Mouse (Mus musculus) heart, embryonic 15.5 days (tissue): ENCODE measurements at regions not wholly inside any gene's neighbourhood (a gene's known extent, or its start where the extent isn't known, plus 50 kb on each side); places are given as distances from the start of the nearest gene placed in this dataset.

Experiments used
- ATAC-seq: fragments of 200-750 bp; cut with Nextera tagmentation; replicated peaks from 2 replicates; pipeline ENCODE4 v1.8.0; 2017; ENCODE audit warnings: low read depth, moderate TSS enrichment; ENCODE audit not compliant: insufficient number of reproducible peaks, insufficient read depth, low FRiP score
- H3K27ac ChIP-seq: fragments of 300-500 bp; sonication (generic); 2 replicates; pipeline ENCODE4 v1.5.1; 2015; ENCODE audit warnings: mild to moderate bottlenecking, inconsistent platforms
- H3K27me3 ChIP-seq: fragments of 300-500 bp; sonication (generic); 2 replicates; pipeline ENCODE4 v1.6.1; 2015; ENCODE audit warnings: inconsistent platforms
- H3K36me3 ChIP-seq: fragments of 300-500 bp; sonication (generic); 2 replicates; pipeline ENCODE4 v1.6.1; 2015; ENCODE audit warnings: mild to moderate bottlenecking, inconsistent platforms
- H3K4me1 ChIP-seq: fragments of 300-500 bp; sonication (generic); replicated peaks from 2 replicates; pipeline ENCODE4 v1.6.1; 2015; ENCODE audit warnings: inconsistent platforms
- H3K4me2 ChIP-seq: fragments of 300-500 bp; sonication (generic); 2 replicates; pipeline ENCODE4 v1.6.1; 2015; ENCODE audit warnings: inconsistent platforms, mild to moderate bottlenecking, moderate library complexity
- H3K4me3 ChIP-seq: fragments of 300-500 bp; sonication (generic); 2 replicates; pipeline ENCODE4 v1.5.1; 2015; ENCODE audit warnings: mild to moderate bottlenecking, inconsistent platforms
- H3K9ac ChIP-seq: fragments of 300-500 bp; sonication (generic); 2 replicates; pipeline ENCODE4 v1.6.1; 2015; ENCODE audit warnings: mild to moderate bottlenecking, inconsistent platforms
- H3K9me3 ChIP-seq: fragments of 300-500 bp; sonication (generic); replicated peaks from 2 replicates; pipeline ENCODE4 v1.6.1; 2016; ENCODE audit warnings: inconsistent platforms
- WGBS: fragments of 180-500 bp; shearing (Covaris S2); methylation state at CpG from one replicate; pipeline ENCODE4 v1.1.7; 2015; ENCODE audit warnings: mixed read lengths; 5-methylcytosine and 5-hydroxymethylcytosine counted together

- WGBS = 65% methylated on average over 2 of the region's 2 CpGs
- no peak overlapping the region for H3K9ac ChIP-seq
- no peak overlapping the region for H3K4me2 ChIP-seq
- no peaks in the 10 kb centered on the region for H3K9me3 ChIP-seq
- ATAC-seq = no peak
- H3K36me3 ChIP-seq = no peaks in the 10 kb centered on the region
- H3K27me3 ChIP-seq = no peaks in the 10 kb centered on the region
- no peak overlapping the region for H3K27ac ChIP-seq
- no peak overlapping the region for H3K4me3 ChIP-seq
- H3K4me1 ChIP-seq = no peaks in the 10 kb centered on the region
Measured at GRCm38 (mm10) chr9:52341029-52341428, 172.7 kb upstream of the Zc3h12c start.

- 72% methylated on average over 4 of the region's 4 CpGs for WGBS
- no peaks in the 10 kb centered on the region for H3K4me1 ChIP-seq
- no peak overlapping the region for H3K4me2 ChIP-seq
- no peak for ATAC-seq
- H3K9ac ChIP-seq = no peak overlapping the region
- H3K36me3 ChIP-seq = no peaks in the 10 kb centered on the region
- H3K9me3 ChIP-seq = no peaks in the 10 kb centered on the region
- H3K27ac ChIP-seq = no peak overlapping the region
- H3K27me3 ChIP-seq = no peaks in the 10 kb centered on the region
- no peak overlapping the region for H3K4me3 ChIP-seq
Measured at GRCm38 (mm10) chr9:52337786-52338322, 169.5 kb upstream of the Zc3h12c start.

- no peak overlapping the region for H3K4me2 ChIP-seq
- no peak overlapping the region for H3K4me3 ChIP-seq
- no peaks in the 10 kb centered on the region for H3K27me3 ChIP-seq
- H3K4me1 ChIP-seq = no peaks in the 10 kb centered on the region
- WGBS = 80% methylated on average over 3 of the region's 3 CpGs
- H3K9ac ChIP-seq = no peak overlapping the region
- no peaks in the 10 kb centered on the region for H3K36me3 ChIP-seq
- H3K27ac ChIP-seq = no peak overlapping the region
- ATAC-seq = no peak
- no peaks in the 10 kb centered on the region for H3K9me3 ChIP-seq
Measured at GRCm38 (mm10) chr9:52334767-52335166, 166.4 kb upstream of the Zc3h12c start.

GRCm38 (mm10) chr9:52333884-52334283, 165.5 kb upstream of the Zc3h12c start:
- H3K4me3 ChIP-seq = no peak overlapping the region
- H3K27ac ChIP-seq = no peak overlapping the region
- H3K27me3 ChIP-seq = no peaks in the 10 kb centered on the region
- H3K4me2 ChIP-seq = no peak overlapping the region
- H3K9ac ChIP-seq = no peak overlapping the region
- H3K36me3 ChIP-seq = no peaks in the 10 kb centered on the region
- no peaks in the 10 kb centered on the region for H3K4me1 ChIP-seq
- WGBS = 48% methylated on average over 2 of the region's 2 CpGs
- ATAC-seq = no peak
- H3K9me3 ChIP-seq = no peaks in the 10 kb centered on the region

GRCm38 (mm10) chr9:52331748-52332147, 163.4 kb upstream of the Zc3h12c start:
- Histone ChIP-seq H3K4me3 (no peak overlapping the region), H3K27me3 (no peaks in the 10 kb centered on the region), H3K9me3 (no peaks in the 10 kb centered on the region), H3K27ac (no peak overlapping the region), H3K9ac (no peak overlapping the region), H3K4me2 (no peak overlapping the region), H3K36me3 (no peaks in the 10 kb centered on the region), H3K4me1 (no peaks in the 10 kb centered on the region)
- 58% methylated on average over 1 of the region's 1 CpGs for WGBS
- no peak for ATAC-seq

GRCm38 (mm10) chr9:52330652-52331051, 162.3 kb upstream of the Zc3h12c start:
- no peak overlapping the region for H3K9ac ChIP-seq
- no peak overlapping the region for H3K27ac ChIP-seq
- no peaks in the 10 kb centered on the region for H3K27me3 ChIP-seq
- no peaks in the 10 kb centered on the region for H3K4me1 ChIP-seq
- no peak for ATAC-seq
- no peak overlapping the region for H3K4me2 ChIP-seq
- no peaks in the 10 kb centered on the region for H3K36me3 ChIP-seq
- 74% methylated on average over 3 of the region's 3 CpGs for WGBS
- no peak overlapping the region for H3K4me3 ChIP-seq
- H3K9me3 ChIP-seq = no peaks in the 10 kb centered on the region

- Histone ChIP-seq H3K9ac (no peak overlapping the region), H3K36me3 (no peaks in the 10 kb centered on the region), H3K4me1 (no peaks in the 10 kb centered on the region), H3K9me3 (no peaks in the 10 kb centered on the region), H3K4me3 (no peak overlapping the region), H3K27me3 (no peaks in the 10 kb centered on the region), H3K27ac (no peak overlapping the region), H3K4me2 (no peak overlapping the region)
- ATAC-seq = no peak
- WGBS = 81% methylated on average over 2 of the region's 2 CpGs
Measured at GRCm38 (mm10) chr9:52324347-52324746, 156.0 kb upstream of the Zc3h12c start.

- H3K4me2 ChIP-seq = no peak overlapping the region
- WGBS = 69% methylated on average over 1 of the region's 1 CpGs
- no peaks in the 10 kb centered on the region for H3K9me3 ChIP-seq
- no peak overlapping the region for H3K9ac ChIP-seq
- H3K27me3 ChIP-seq = no peaks in the 10 kb centered on the region
- no peak for ATAC-seq
- H3K4me1 ChIP-seq = no peaks in the 10 kb centered on the region
- no peaks in the 10 kb centered on the region for H3K36me3 ChIP-seq
- H3K27ac ChIP-seq = no peak overlapping the region
- no peak overlapping the region for H3K4me3 ChIP-seq
Measured at GRCm38 (mm10) chr9:52323757-52324156, 155.4 kb upstream of the Zc3h12c start.

- 79% methylated on average over 6 of the region's 6 CpGs for WGBS
- no peak for ATAC-seq
- H3K4me3 ChIP-seq = no peak overlapping the region
- H3K36me3 ChIP-seq = no peaks in the 10 kb centered on the region
- no peaks in the 10 kb centered on the region for H3K27me3 ChIP-seq
- H3K4me1 ChIP-seq = no peaks in the 10 kb centered on the region
- H3K9ac ChIP-seq = no peak overlapping the region
- H3K27ac ChIP-seq = no peak overlapping the region
- H3K9me3 ChIP-seq = no peaks in the 10 kb centered on the region
- no peak overlapping the region for H3K4me2 ChIP-seq
Measured at GRCm38 (mm10) chr9:52323226-52323625, 154.9 kb upstream of the Zc3h12c start.

- Histone ChIP-seq H3K36me3 (no peaks in the 10 kb centered on the region), H3K9me3 (no peaks in the 10 kb centered on the region)
Measured at GRCm38 (mm10) chr9:52301521-52301920, 133.1 kb upstream of the Zc3h12c start.

GRCm38 (mm10) chr9:52298329-52298728, 130.0 kb upstream of the Zc3h12c start:
- no peak overlapping the region for H3K4me3 ChIP-seq
- no peak overlapping the region for H3K9ac ChIP-seq
- no peaks in the 10 kb centered on the region for H3K27me3 ChIP-seq
- no peaks in the 10 kb centered on the region for H3K9me3 ChIP-seq
- no peaks in the 10 kb centered on the region for H3K36me3 ChIP-seq
- WGBS = 8% methylated on average over 6 of the region's 6 CpGs
- H3K4me2 ChIP-seq = no peak overlapping the region
- H3K4me1 ChIP-seq = no peaks in the 10 kb centered on the region
- no peak for ATAC-seq
- H3K27ac ChIP-seq = no peak overlapping the region

More at GRCm38 (mm10) chr9:52301521-52301920, 133.1 kb upstream of the Zc3h12c start:
- H3K4me2 ChIP-seq = no peak overlapping the region
- ATAC-seq = no peak
- H3K4me3 ChIP-seq = no peak overlapping the region
- H3K27me3 ChIP-seq = no peaks in the 10 kb centered on the region
- no peak overlapping the region for H3K9ac ChIP-seq
- 77% methylated on average over 6 of the region's 6 CpGs for WGBS
- no peaks in the 10 kb centered on the region for H3K4me1 ChIP-seq
- no peak overlapping the region for H3K27ac ChIP-seq

GRCm38 (mm10) chr9:52294699-52295098, 126.3 kb upstream of the Zc3h12c start:
- H3K36me3 ChIP-seq = no peaks in the 10 kb centered on the region
- H3K9ac ChIP-seq = no peak overlapping the region
- H3K27me3 ChIP-seq = no peaks in the 10 kb centered on the region
- H3K27ac ChIP-seq = no peak overlapping the region
- no peaks in the 10 kb centered on the region for H3K9me3 ChIP-seq
- WGBS = 79% methylated on average over 8 of the region's 8 CpGs
- no peak overlapping the region for H3K4me3 ChIP-seq
- no peak for ATAC-seq
- no peak overlapping the region for H3K4me2 ChIP-seq
- H3K4me1 ChIP-seq = no peaks in the 10 kb centered on the region
